Mouse (Mus musculus): ENCODE results near the gene Cela2a. TPM values are rescaled to one million over a fixed set of nuclear protein-coding genes. Genes with fewer than 3 reads are reported as not detected.
A peak's percentile ranks its signal among the peaks of the same experiment; 100 is the strongest.

Cela2a gene
- not detected in 2 replicates for polyA plus RNA-seq (2012; ENCODE audit: insufficient read depth, insufficient read length, missing spikeins)

DNA sequence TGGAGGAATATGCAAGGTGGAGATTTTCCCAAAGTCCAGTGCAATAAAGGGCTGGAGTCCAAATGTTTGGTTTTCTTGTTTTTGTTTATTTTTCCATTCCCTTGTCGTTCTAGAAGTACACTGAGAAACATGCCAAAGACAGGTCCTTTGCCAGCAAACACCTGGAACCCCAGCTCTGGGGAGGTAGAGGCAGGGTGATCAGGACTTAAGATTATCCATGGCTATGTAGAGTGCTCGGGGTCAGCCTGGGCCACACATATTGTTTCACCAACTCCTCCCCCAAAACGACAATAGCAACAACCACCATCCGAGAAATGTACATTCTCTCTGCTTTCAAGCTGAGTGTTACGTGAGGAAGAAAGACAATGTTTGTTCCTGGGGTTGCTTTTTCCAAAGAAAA, at the start of gene Cela2a:
TSS of gene Cela2a (minus strand) at position 101 of the 400 bp plus-strand sequence.
- no peak within 1 kb of the TSS for H3K4me3 ChIP-seq (ENCODE audit: insufficient read depth, low read depth, low read length)

GRCm38 (mm10) chr4:141875481-141876108, 49.6 kb upstream of the Cela2a start:
- H3K27ac ChIP-seq (replicated peaks; ENCODE audit: low read depth, low read length), result no peak overlapping the region
- H3K4me3 ChIP-seq (ENCODE audit: insufficient read depth, low read depth, low read length), result peak overlapping the region; percentile 88; the same call in 1 of the 2 replicates
- peaks cover 11% of the 10 kb centered on the region; the same call in 1 of the 2 replicates for H3K4me1 ChIP-seq (ENCODE audit: control insufficient read depth, insufficient read depth, insufficient read length, low read length)

More for the DNA sequence above, at the start of gene Cela2a:
- no peak within 1 kb of the TSS for H3K27ac ChIP-seq (replicated peaks; ENCODE audit: low read depth, low read length)
- H3K4me1 ChIP-seq (ENCODE audit: control insufficient read depth, insufficient read depth, insufficient read length, low read length), result no peaks in the 10 kb centered on the region

GRCm38 (mm10) chr4:141874601-141875460, 48.9 kb upstream of the Cela2a start, which contains the start of gene Efhd2:
Gene Efhd2, minus strand, starts transcription at chr4:141874920.
- Histone ChIP-seq H3K27ac (replicated peaks; ENCODE audit: low read depth, low read length) (peak within 1 kb of the TSS; percentile 48), H3K4me3 (ENCODE audit: insufficient read depth, low read depth, low read length) (peak within 1 kb of the TSS; percentile 88), H3K4me1 (ENCODE audit: control insufficient read depth, insufficient read depth, insufficient read length, low read length) (peaks cover 14% of the 10 kb centered on the region; the same call in 1 of the 2 replicates)

DNA sequence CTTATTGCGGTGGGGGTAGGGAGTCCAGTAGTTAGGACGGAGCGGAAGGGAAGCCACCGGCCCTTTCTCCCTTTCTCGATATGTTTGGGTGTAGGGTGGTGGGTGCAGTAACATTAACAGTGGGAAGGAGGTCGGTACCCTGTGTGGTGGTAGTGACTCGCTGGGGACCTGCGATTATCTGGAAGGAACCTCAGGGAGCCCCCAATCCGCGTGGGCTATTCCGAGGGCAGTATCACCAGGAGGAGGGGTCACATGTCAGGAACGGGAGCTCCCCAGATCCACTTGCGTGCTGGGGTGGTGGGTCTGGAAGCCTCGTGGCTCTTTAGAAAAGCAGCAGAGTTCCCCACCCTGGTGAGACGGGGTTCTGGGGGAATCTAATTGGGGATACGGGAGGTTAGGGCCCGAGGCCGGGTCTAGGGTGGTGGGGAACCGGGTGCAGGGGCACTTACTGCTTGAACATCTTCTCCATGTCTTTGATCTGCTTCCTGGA, 48.2 kb upstream of the Cela2a start:
- H3K4me1 ChIP-seq (ENCODE audit: control insufficient read depth, insufficient read depth, insufficient read length, low read length), result peaks cover 18% of the 10 kb centered on the region; the same call in 1 of the 2 replicates
- H3K27ac ChIP-seq (replicated peaks; ENCODE audit: low read depth, low read length), result peak overlapping the region; percentile 48

DNA sequence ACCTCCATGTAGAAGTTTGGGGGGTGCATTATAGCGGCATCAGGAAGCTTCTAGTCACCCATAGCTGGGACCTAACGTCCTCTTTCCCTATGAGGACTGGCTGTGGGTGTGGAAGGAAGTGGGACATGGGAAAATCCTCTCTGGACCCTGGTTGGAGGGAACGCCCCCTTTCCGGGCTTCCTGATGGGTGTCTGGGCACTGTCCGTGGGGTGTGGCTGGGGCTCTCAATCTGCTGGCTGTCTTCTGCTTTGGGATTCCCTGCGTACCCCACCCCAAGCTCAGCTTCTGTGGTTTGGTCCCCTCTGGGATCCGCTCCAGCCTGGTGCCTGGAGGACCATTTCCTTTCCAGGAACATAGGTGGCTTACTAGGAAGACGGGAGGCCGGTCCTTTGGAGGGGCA, 47.0 kb upstream of the Cela2a start:
- Histone ChIP-seq H3K27ac (replicated peaks; ENCODE audit: low read depth, low read length) (peak overlapping the region; percentile 52), H3K4me3 (ENCODE audit: insufficient read depth, low read depth, low read length) (peak overlapping the region; percentile 88), H3K4me1 (ENCODE audit: control insufficient read depth, insufficient read depth, insufficient read length, low read length) (peaks cover 18% of the 10 kb centered on the region; the same call in 1 of the 2 replicates)

More for the DNA sequence above, 48.2 kb upstream of the Cela2a start:
- H3K4me3 ChIP-seq (ENCODE audit: insufficient read depth, low read depth, low read length), result peak overlapping the region; percentile 88

DNA sequence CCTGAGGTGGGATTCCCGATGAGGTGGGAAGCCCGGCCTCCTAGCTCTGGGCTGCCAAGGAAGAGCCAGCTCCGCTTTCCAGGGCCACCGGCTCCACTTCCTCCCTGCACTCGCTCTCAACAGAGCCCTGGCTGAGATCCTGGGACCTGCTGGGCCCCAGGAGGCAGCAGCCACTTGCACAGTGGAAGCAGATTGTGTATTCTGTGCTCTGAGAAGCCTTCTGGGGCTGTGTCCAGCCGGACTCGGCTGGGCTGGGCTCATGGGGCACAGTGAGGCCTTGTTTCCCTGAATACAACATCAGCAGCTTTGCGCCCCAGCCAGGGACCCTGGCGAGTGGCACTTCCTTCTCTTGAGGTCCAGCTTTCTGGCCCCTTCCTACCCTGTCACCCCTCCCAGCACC, 45.9 kb upstream of the Cela2a start:
- Histone ChIP-seq H3K4me3 (ENCODE audit: insufficient read depth, low read depth, low read length) (peak overlapping the region; percentile 88), H3K27ac (replicated peaks; ENCODE audit: low read depth, low read length) (peak overlapping the region; percentile 52), H3K4me1 (ENCODE audit: control insufficient read depth, insufficient read depth, insufficient read length, low read length) (peaks cover 19% of the 10 kb centered on the region; the same call in 1 of the 2 replicates)

DNA sequence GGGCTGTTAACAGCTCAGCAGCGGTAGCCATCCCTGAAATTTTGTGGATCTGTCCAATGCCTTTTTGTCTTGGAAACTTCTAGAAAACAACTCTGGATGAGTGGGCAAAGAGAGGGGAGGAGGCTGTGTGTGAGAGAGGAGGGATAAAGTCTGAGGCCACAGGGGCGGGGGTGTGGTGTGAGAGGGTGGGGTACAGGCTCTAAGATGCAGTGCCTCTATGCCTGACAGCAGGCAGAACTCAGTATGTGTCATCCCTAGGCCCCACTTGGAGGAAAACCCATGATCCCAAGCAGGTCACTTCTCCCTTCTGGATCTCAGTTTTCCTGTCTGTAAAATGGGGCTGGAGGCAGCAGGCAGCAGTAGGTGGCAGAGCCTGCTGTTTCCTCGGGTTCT, 45.4 kb upstream of the Cela2a start:
- peaks cover 21% of the 10 kb centered on the region; the same call in 1 of the 2 replicates for H3K4me1 ChIP-seq (ENCODE audit: control insufficient read depth, insufficient read depth, insufficient read length, low read length)
- no peak overlapping the region for H3K4me3 ChIP-seq (ENCODE audit: insufficient read depth, low read depth, low read length)
- peak overlapping the region; percentile 52 for H3K27ac ChIP-seq (replicated peaks; ENCODE audit: low read depth, low read length)

DNA sequence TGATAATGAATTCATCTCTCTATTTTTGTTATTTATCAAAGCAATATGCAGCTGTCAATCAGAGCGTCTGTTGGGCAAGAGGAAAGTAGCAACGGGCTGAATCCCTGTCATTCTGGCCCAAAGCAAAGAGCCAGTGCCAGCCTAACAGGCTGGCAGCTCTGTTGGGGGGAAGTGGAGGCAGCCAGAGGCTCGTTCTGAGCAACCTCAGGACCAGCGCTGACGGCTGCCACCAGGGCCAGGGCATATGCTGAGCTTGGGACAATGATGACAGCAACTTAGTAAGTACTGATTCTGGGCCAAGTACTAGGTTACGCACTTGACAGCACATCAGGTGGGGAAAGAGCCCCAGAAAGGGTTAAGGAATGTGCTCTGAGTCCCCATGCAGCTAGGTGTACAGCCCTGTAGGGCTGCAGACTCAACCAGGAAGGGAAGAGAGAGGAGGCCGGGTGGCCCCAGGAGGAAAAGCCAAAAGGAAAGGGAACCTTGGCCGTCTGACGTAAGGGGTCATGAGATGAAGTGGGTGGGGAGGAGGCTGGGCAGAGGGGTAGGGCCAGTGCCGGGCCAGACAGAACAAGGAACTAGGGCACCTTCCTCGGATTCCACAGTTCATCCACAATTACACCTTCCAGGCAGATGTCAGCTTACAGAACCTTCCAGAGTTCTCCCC, 44.8 kb upstream of the Cela2a start:
- H3K4me3 ChIP-seq (ENCODE audit: insufficient read depth, low read depth, low read length), result no peak overlapping the region
- peak overlapping the region; percentile 79 for H3K27ac ChIP-seq (replicated peaks; ENCODE audit: low read depth, low read length)
- H3K4me1 ChIP-seq (ENCODE audit: control insufficient read depth, insufficient read depth, insufficient read length, low read length), result peaks cover 24% of the 10 kb centered on the region

GRCm38 (mm10) chr4:141869436-141870215, 43.7 kb upstream of the Cela2a start:
- Histone ChIP-seq H3K4me1 (ENCODE audit: control insufficient read depth, insufficient read depth, insufficient read length, low read length) (peaks cover 28% of the 10 kb centered on the region), H3K27ac (replicated peaks; ENCODE audit: low read depth, low read length) (peak overlapping the region; percentile 65), H3K4me3 (ENCODE audit: insufficient read depth, low read depth, low read length) (no peak overlapping the region)

DNA sequence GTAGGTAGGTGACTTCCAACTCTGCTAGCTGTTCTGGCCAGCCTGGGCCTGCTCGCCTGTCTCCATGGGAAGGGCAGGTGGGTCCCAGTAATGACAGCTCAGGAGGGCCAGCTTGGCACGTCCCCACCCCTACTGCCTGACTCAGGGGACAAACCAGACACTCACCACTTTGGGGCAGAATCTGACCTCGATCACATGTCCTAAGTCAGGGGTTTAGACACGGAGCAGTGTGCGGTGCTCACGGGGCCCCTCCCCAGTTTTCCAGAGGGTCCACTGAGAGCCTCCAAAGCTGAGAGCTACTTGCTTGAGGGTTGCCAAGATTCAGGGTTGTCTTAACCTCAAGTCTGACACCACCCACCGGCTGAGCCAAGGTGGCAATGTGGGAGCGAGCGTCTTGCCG, 42.1 kb upstream of the Cela2a start:
- H3K4me1 ChIP-seq (ENCODE audit: control insufficient read depth, insufficient read depth, insufficient read length, low read length), result peaks cover 28% of the 10 kb centered on the region
- no peak overlapping the region for H3K4me3 ChIP-seq (ENCODE audit: insufficient read depth, low read depth, low read length)
- no peak overlapping the region for H3K27ac ChIP-seq (replicated peaks; ENCODE audit: low read depth, low read length)

DNA sequence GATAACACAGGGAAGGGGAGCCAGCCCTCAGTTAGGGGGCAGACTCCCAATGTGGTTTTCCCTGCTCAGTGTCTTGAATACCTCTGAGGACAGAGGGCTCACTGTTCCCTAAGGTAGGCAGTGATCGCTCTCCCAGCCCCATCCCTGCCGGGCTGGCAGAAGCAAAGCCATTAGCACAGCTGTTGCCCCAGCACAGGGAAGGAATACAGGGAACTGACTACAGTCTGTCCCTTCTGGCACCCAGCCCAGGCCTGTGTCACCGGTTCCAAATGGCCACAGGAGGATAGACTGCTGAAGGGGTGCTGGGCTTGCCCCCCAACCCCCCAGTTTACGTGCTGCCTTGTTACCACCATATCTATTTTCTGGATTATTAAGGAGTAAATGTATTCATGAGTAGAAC, 41.5 kb upstream of the Cela2a start:
- Histone ChIP-seq H3K4me1 (ENCODE audit: control insufficient read depth, insufficient read depth, insufficient read length, low read length) (peaks cover 28% of the 10 kb centered on the region), H3K4me3 (ENCODE audit: insufficient read depth, low read depth, low read length) (no peak overlapping the region), H3K27ac (replicated peaks; ENCODE audit: low read depth, low read length) (no peak overlapping the region)

- H3K27ac ChIP-seq (replicated peaks; ENCODE audit: low read depth, low read length), result no peak overlapping the region
- peaks cover 23% of the 10 kb centered on the region for H3K4me1 ChIP-seq (ENCODE audit: control insufficient read depth, insufficient read depth, insufficient read length, low read length)
- H3K4me3 ChIP-seq (ENCODE audit: insufficient read depth, low read depth, low read length), result no peak overlapping the region
Measured at GRCm38 (mm10) chr4:141866933-141867490, 41.1 kb upstream of the Cela2a start.

- peaks cover 20% of the 10 kb centered on the region for H3K4me1 ChIP-seq (ENCODE audit: control insufficient read depth, insufficient read depth, insufficient read length, low read length)
- no peak overlapping the region for H3K4me3 ChIP-seq (ENCODE audit: insufficient read depth, low read depth, low read length)
- no peak overlapping the region for H3K27ac ChIP-seq (replicated peaks; ENCODE audit: low read depth, low read length)
Measured at GRCm38 (mm10) chr4:141865600-141865999, 39.6 kb upstream of the Cela2a start.

GRCm38 (mm10) chr4:141865006-141865405, 39.0 kb upstream of the Cela2a start:
- H3K4me3 ChIP-seq (ENCODE audit: insufficient read depth, low read depth, low read length), result no peak overlapping the region

More at GRCm38 (mm10) chr4:141865006-141865405, 39.0 kb upstream of the Cela2a start:
- no peak overlapping the region for H3K27ac ChIP-seq (replicated peaks; ENCODE audit: low read depth, low read length)
- H3K4me1 ChIP-seq (ENCODE audit: control insufficient read depth, insufficient read depth, insufficient read length, low read length), result peaks cover 17% of the 10 kb centered on the region
